In the genomic region with DNA sequence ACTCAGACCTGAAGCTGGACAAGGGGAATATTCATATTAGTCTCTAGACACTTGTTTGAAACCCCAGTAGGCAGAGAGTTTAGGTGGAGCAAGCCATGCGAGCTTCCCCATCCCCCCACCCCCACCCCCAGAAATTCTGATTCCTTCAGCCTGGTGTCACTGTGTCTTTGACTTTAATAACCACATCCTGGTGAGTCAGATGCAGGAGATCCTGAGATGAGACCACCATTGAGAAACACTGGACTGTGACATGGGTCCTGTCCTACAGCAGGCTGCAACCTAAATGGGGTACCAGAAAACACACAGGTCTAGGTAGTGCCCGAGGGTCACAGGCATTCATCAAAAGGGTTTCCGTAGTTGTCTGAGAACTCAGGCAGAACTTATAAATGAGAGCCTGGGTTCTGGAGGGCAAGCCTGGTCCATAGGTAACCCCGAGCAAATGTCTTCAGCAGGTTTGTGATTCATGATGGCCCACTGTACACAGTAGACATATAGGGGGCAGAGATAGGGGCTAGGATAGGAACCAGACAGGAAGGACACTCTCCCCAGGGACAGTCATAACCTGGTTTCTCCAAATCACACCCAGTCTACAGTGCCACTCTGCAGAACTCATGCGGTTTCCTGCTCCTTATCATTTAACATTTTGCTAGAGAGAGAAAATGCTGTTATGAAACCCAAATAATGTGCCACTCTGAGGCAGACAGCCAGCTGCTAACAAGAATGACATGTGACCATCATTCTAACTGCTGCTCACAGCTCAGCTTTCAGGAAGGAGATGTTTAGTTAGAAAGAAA, we compare ENCODE assay signal across 12 mouse cellular contexts.
DNase-seq lines count a peak whose midpoint lies in the region; ATAC-seq lines count a peak whose summit lies in the region.
"Had no signal": no experiment of that assay in that cellular context is flagged by ENCODE, and none has a peak within 500 bp of the region (broad histone marks: within the 10 kb centered on the region; RNA-seq: fewer than 3 reads in every experiment).

No protein-coding gene starts in this region.

- 73% methylated on average over 5 of the region's 5 CpGs for WGBS in heart, embryonic 11.5 days (ENCODE audit: insufficient replicate concordance)
- WGBS in hindbrain, embryonic 16.5 days: 87% methylated on average over 5 of the region's 5 CpGs

- H3K27me3 ChIP-seq in heart, embryonic 11.5 days (ENCODE audit: control insufficient read depth, insufficient read depth, low read length): no peaks in the 10 kb centered on the region
- H3K27me3 ChIP-seq in hindbrain, embryonic 16.5 days (replicated peaks; ENCODE audit: control insufficient read depth, insufficient read depth, low read length): no peaks in the 10 kb centered on the region

- H3K4me3 ChIP-seq in heart, embryonic 11.5 days (ENCODE audit: low read depth, low read length): no peak overlapping the region
- no peak overlapping the region for H3K4me3 ChIP-seq in hindbrain, embryonic 16.5 days (ENCODE audit: low read length)
- H3K4me3 ChIP-seq: embryonic facial prominence, embryonic 10.5 days had no signal

- H3K4me1 ChIP-seq in heart, embryonic 11.5 days (ENCODE audit: control insufficient read depth, insufficient read depth, low read length): peaks cover 13% of the 10 kb centered on the region
- H3K4me1 ChIP-seq in hindbrain, embryonic 16.5 days (ENCODE audit: control insufficient read depth, insufficient read depth, low read depth, low read length): no peaks in the 10 kb centered on the region
- H3K4me1 ChIP-seq: embryonic facial prominence, embryonic 10.5 days had no signal

- intact Hi-C loops in left cerebral cortex, postnatal 4 days (cut with DNase I): no loop called here

- ATAC-seq in heart, embryonic 11.5 days (replicated peaks; ENCODE audit: insufficient number of reproducible peaks, low FRiP score, low TSS enrichment): no peak
- ATAC-seq in common myeloid progenitor, adult 5-6 weeks (replicated peaks; ENCODE audit: low read depth, poor library complexity, severe bottlenecking): peak; percentile 55
- peak; percentile 57 for ATAC-seq in megakaryocyte, adult 5-6 weeks (ENCODE audit: poor library complexity, severe bottlenecking)
- ATAC-seq in hindbrain, embryonic 16.5 days: no peak
- ATAC-seq: midbrain, embryonic 16.5 days had no signal

- H3K9me3 ChIP-seq in heart, embryonic 11.5 days (replicated peaks; ENCODE audit: control insufficient read depth, low read length): no peaks in the 10 kb centered on the region
- H3K9me3 ChIP-seq in hindbrain, embryonic 16.5 days (ENCODE audit: control insufficient read depth, low read length): no peaks in the 10 kb centered on the region
- H3K9me3 ChIP-seq: embryonic facial prominence, embryonic 10.5 days had no signal

- peak overlapping the region; percentile 22 for H3K27ac ChIP-seq in heart, embryonic 11.5 days (ENCODE audit: low read depth, low read length)
- no peak overlapping the region for H3K27ac ChIP-seq in hindbrain, embryonic 16.5 days (ENCODE audit: low read depth, low read length)
- H3K27ac ChIP-seq: embryonic facial prominence, embryonic 10.5 days had no signal

- H3K4me2 ChIP-seq in heart, embryonic 11.5 days: peak overlapping the region; percentile 28
- no peak overlapping the region for H3K4me2 ChIP-seq in hindbrain, embryonic 16.5 days (ENCODE audit: low read length)

- no peak overlapping the region for H3K9ac ChIP-seq in heart, embryonic 11.5 days (ENCODE audit: low read depth, low read length)
- H3K9ac ChIP-seq in hindbrain, embryonic 16.5 days (ENCODE audit: low read depth, low read length): no peak overlapping the region

- H3K36me3 ChIP-seq in heart, embryonic 11.5 days (ENCODE audit: control insufficient read depth, insufficient read depth, low read length): no peaks in the 10 kb centered on the region
- H3K36me3 ChIP-seq in hindbrain, embryonic 16.5 days (ENCODE audit: control insufficient read depth, insufficient read depth, low read length): no peaks in the 10 kb centered on the region
- H3K36me3 ChIP-seq: embryonic facial prominence, embryonic 10.5 days had no signal

- DNase-seq in heart, postnatal 4 days: no peak
- peak; percentile 83 for DNase-seq in CD4-positive helper T cell, adult 2 months (ENCODE audit: low read depth, low spot score)
- DNase-seq in MN1 (ENCODE audit: low spot score): no peak
- DNase-seq in left cerebral cortex, postnatal 4 days: no peak
- DNase-seq: cerebellum, adult 8-10 months; kidney, postnatal 25 days had no signal

Comparison
In these comparisons a context has a peak if more than half of its experiments do, and no peak if none do; other contexts are left out.
1. ATAC-seq: peak in common myeloid progenitor, adult 5-6 weeks (single experiment) and megakaryocyte, adult 5-6 weeks (single experiment); none in heart, embryonic 11.5 days (single experiment) and hindbrain, embryonic 16.5 days (single experiment).